Mouse (Mus musculus) urinary bladder, adult 18-20 months (tissue): ENCODE data around the gene Rbm20.

Source experiments
- DNase-seq, 2 experiments: peaks; one replicate each; pipeline ENCODE4 v3.0.0; 2022; ENCODE audit warnings: low spot score in 2 of 2, mixed read lengths in 2 of 2

Rbm20 gene

GRCm38 (mm10) chr19:53670625-53671141 lies 6.4 kb upstream of the Rbm20 start:
- no peak for DNase-seq

- DNase-seq: no peak
Measured at GRCm38 (mm10) chr19:53671432-53671831, 5.7 kb upstream of the Rbm20 start.

GRCm38 (mm10) chr19:53674131-53674925 lies 2.8 kb upstream of the Rbm20 start:
- no peak for DNase-seq

- no peak for DNase-seq
Measured at GRCm38 (mm10) chr19:53676228-53676627, 878 bp upstream of the Rbm20 start.

GRCm38 (mm10) chr19:53679194-53679593 lies 2.1 kb downstream of the Rbm20 start:
- no peak for DNase-seq

- DNase-seq: no peak
Measured at GRCm38 (mm10) chr19:53679981-53680380, 2.9 kb downstream of the Rbm20 start.

- no peak for DNase-seq
Measured at GRCm38 (mm10) chr19:53682427-53682826, 5.3 kb downstream of the Rbm20 start.

- no peak for DNase-seq
Measured at GRCm38 (mm10) chr19:53687592-53687991, 10.5 kb downstream of the Rbm20 start.

- DNase-seq: no peak
Measured at GRCm38 (mm10) chr19:53690816-53691215, 13.7 kb downstream of the Rbm20 start.

- DNase-seq: no peak
Measured at GRCm38 (mm10) chr19:53694020-53694419, 16.9 kb downstream of the Rbm20 start.

GRCm38 (mm10) chr19:53696079-53696478 lies 19.0 kb downstream of the Rbm20 start:
- no peak for DNase-seq

- no peak for DNase-seq
Measured at GRCm38 (mm10) chr19:53696655-53697054, 19.5 kb downstream of the Rbm20 start.

- no peak for DNase-seq
Measured at GRCm38 (mm10) chr19:53697376-53698126, 20.4 kb downstream of the Rbm20 start.

- DNase-seq: no peak
Measured at GRCm38 (mm10) chr19:53699671-53700070, 22.6 kb downstream of the Rbm20 start.

GRCm38 (mm10) chr19:53701434-53701833 lies 24.3 kb downstream of the Rbm20 start:
- no peak for DNase-seq

- DNase-seq: peak in 1 of 2 experiments; percentile 51
Measured at GRCm38 (mm10) chr19:53704895-53705823, 28.1 kb downstream of the Rbm20 start.

- DNase-seq: no peak
Measured at GRCm38 (mm10) chr19:53708401-53708800, 31.3 kb downstream of the Rbm20 start.

- no peak for DNase-seq
Measured at GRCm38 (mm10) chr19:53710861-53711260, 33.8 kb downstream of the Rbm20 start.

GRCm38 (mm10) chr19:53711261-53711890 lies 34.3 kb downstream of the Rbm20 start:
- no peak for DNase-seq

- DNase-seq: no peak
Measured at GRCm38 (mm10) chr19:53712297-53713025, 35.4 kb downstream of the Rbm20 start.
